Mouse (Mus musculus) hindbrain, embryonic 15.5 days (tissue): Measurements from ENCODE around the gene Pmel. TPM values are rescaled to one million over a fixed set of nuclear protein-coding genes. Genes with fewer than 3 reads are reported as not detected.

ENCODE experiments used
- ATAC-seq: fragments of 200-750 bp; cut with Nextera tagmentation; 2 replicates; pipeline ENCODE4 v1.8.0; 2017; ENCODE audit warnings: low read depth, moderate number of reproducible peaks, moderate TSS enrichment; ENCODE audit not compliant: low FRiP score
- H3K27ac ChIP-seq: fragments of 300-500 bp; sonication (generic); replicated peaks from 2 replicates; pipeline ENCODE4 v1.5.1; 2015; ENCODE audit warnings: mild to moderate bottlenecking, inconsistent platforms
- H3K27me3 ChIP-seq: fragments of 300-500 bp; sonication (generic); 2 replicates; pipeline ENCODE4 v1.6.1; 2015; ENCODE audit warnings: control low read depth, inconsistent platforms
- H3K36me3 ChIP-seq: fragments of 300-500 bp; sonication (generic); 2 replicates; pipeline ENCODE4 v1.6.1; 2015; ENCODE audit warnings: control low read depth, inconsistent platforms
- H3K4me1 ChIP-seq: fragments of 300-500 bp; sonication (generic); replicated peaks from 2 replicates; pipeline ENCODE4 v1.6.1; 2015; ENCODE audit warnings: control low read depth, inconsistent platforms
- H3K4me2 ChIP-seq: fragments of 300-500 bp; sonication (generic); 2 replicates; pipeline ENCODE4 v1.6.1; 2015; ENCODE audit warnings: moderate library complexity, mild to moderate bottlenecking, inconsistent platforms
- H3K4me3 ChIP-seq: fragments of 300-500 bp; sonication (generic); 2 replicates; pipeline ENCODE4 v1.5.1; 2015; ENCODE audit warnings: mild to moderate bottlenecking, inconsistent platforms
- H3K9ac ChIP-seq: fragments of 300-500 bp; sonication (generic); 2 replicates; pipeline ENCODE4 v1.6.1; 2015; ENCODE audit warnings: inconsistent platforms
- H3K9me3 ChIP-seq: fragments of 300-500 bp; sonication (generic); 2 replicates; pipeline ENCODE4 v1.6.1; 2016; ENCODE audit warnings: control low read depth, inconsistent platforms
- WGBS: fragments of 180-500 bp; shearing (Covaris S2); methylation state at CpG from one replicate; pipeline ENCODE4 v1.1.7; 2015; 5-methylcytosine and 5-hydroxymethylcytosine counted together
- polyA plus RNA-seq: library from polyadenylated mRNA; unstranded; fragments of >200 nt; fragmentation: Nextera tagmentation; extraction: Ambion mirVana; gene quantifications from 2 replicates; pipeline ENCODE4 v1.2.1, GENCODE M21; 2015

Pmel gene
- polyA plus RNA-seq, 1 experiment from 2014 or later = 1.1 TPM

- H3K4me2 ChIP-seq = peak within 1 kb of the TSS; percentile 92
- 1% methylated on average over 58 of the region's 60 CpGs for WGBS
- peaks cover 20% of the 10 kb centered on the region for H3K4me1 ChIP-seq
- H3K36me3 ChIP-seq = peaks cover 6% of the 10 kb centered on the region; the same call in 1 of the 2 replicates
- no peaks in the 10 kb centered on the region for H3K9me3 ChIP-seq
- peak within 1 kb of the TSS; percentile 60 for H3K9ac ChIP-seq
- H3K27me3 ChIP-seq = no peaks in the 10 kb centered on the region
- H3K4me3 ChIP-seq = peak within 1 kb of the TSS; percentile 74
- peak; percentile 93 for ATAC-seq
- H3K27ac ChIP-seq = peak within 1 kb of the TSS; percentile 75
Measured at GRCm38 (mm10) chr10:128673763-128674468, 30.1 kb upstream of the Pmel start, which contains the start of gene Suox. Gene Suox, minus strand, starts transcription at chr10:128674073.

DNA sequence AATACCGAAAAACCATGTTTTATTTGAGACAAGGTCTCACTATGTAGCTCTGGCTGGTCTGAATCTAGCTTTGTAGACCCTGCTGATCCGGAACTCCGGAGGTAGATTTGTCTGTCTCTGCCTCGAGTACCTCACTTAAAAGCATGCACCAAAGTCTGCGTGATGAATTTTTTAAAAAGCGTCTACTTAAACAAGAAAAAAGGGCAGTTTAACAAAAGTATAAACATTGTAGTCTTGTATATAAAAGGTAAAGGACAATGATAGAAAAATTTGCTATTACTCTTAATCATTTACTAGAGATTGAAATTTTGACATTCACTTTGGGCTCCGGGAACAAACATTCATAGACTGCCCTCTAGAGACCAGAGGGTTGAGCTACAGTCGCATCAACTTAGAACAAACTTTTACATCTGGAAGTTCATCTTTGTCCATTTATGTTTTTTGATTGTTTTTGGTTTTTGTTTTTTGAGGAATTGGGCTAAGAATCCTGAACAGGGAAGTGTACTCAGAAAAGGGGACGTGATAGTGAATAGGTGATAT is 29.5 kb upstream of the Pmel start:
- peak overlapping the region; percentile 60 for H3K9ac ChIP-seq
- H3K4me2 ChIP-seq = peak overlapping the region; percentile 92
- 4% methylated on average over 9 of the region's 9 CpGs for WGBS
- ATAC-seq = no peak
- H3K4me3 ChIP-seq = peak overlapping the region; percentile 74
- peak overlapping the region; percentile 75 for H3K27ac ChIP-seq
- no peaks in the 10 kb centered on the region for H3K9me3 ChIP-seq
- H3K27me3 ChIP-seq = no peaks in the 10 kb centered on the region
- H3K36me3 ChIP-seq = peaks cover 8% of the 10 kb centered on the region
- H3K4me1 ChIP-seq = peaks cover 16% of the 10 kb centered on the region

- Histone ChIP-seq H3K4me1 (peaks cover 18% of the 10 kb centered on the region), H3K27me3 (no peaks in the 10 kb centered on the region), H3K4me2 (peak overlapping the region; percentile 72), H3K36me3 (no peaks in the 10 kb centered on the region), H3K4me3 (peak overlapping the region; percentile 77), H3K9me3 (no peaks in the 10 kb centered on the region), H3K27ac (peak overlapping the region; percentile 95), H3K9ac (peak overlapping the region; percentile 97)
- WGBS = under 1% methylated on average over 20 of the region's 22 CpGs
- no peak for ATAC-seq
Measured at GRCm38 (mm10) chr10:128695411-128695991, 8.5 kb upstream of the Pmel start.

GRCm38 (mm10) chr10:128695992-128696807 is 7.8 kb upstream of the Pmel start, which contains the start of gene Rab5b:
Gene Rab5b, minus strand, starts transcription at chr10:128696264.
- Histone ChIP-seq H3K27ac (peak within 1 kb of the TSS; percentile 95), H3K27me3 (no peaks in the 10 kb centered on the region), H3K4me1 (peaks cover 18% of the 10 kb centered on the region), H3K9me3 (no peaks in the 10 kb centered on the region), H3K4me3 (peak within 1 kb of the TSS; percentile 77), H3K4me2 (peak within 1 kb of the TSS; percentile 74), H3K9ac (peak within 1 kb of the TSS; percentile 97), H3K36me3 (no peaks in the 10 kb centered on the region)
- under 1% methylated on average over 40 of the region's 40 CpGs for whole genome bisulfite sequencing
- peak; percentile 99 for ATAC-seq

DNA sequence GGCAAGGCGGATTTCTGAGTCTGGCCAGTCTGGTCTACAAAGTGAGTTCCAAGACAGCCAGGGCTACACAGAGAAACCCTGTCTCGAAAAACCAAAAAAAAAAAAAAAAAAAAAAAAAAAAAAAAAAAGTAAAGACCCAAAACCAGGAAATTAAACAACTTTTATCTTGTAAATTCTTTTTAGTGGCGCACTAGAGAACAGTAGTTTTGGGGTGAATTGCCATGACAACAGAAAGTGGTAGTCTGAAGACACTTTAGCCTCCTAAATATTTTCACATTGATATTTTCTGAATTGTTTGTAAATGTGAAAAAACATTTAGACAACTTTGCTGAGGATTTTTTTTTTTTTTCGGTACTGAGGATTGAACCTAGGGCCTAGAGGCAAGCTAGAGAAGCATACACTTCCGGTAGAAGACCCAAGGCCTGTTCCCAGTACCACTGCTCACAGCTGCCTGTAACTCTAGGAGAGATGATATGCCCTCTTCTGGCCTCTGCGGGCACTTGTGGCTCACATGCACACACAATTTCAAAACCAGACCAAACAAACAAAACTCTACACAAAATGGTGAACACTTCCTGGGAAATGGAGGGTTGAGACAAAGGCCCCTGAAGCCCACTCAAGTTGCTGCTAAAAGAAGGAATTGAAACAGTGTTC is 6.8 kb upstream of the Pmel start:
- no peak for ATAC-seq
- peak overlapping the region; percentile 45 for H3K4me3 ChIP-seq
- H3K9me3 ChIP-seq = no peaks in the 10 kb centered on the region
- peak overlapping the region; percentile 44; the same call in 1 of the 2 replicates for H3K9ac ChIP-seq
- no peaks in the 10 kb centered on the region for H3K27me3 ChIP-seq
- H3K36me3 ChIP-seq = no peaks in the 10 kb centered on the region
- peak overlapping the region; percentile 74 for H3K4me2 ChIP-seq
- peak overlapping the region; percentile 89 for H3K27ac ChIP-seq
- WGBS = 87% methylated on average over 6 of the region's 6 CpGs
- H3K4me1 ChIP-seq = peaks cover 15% of the 10 kb centered on the region

DNA sequence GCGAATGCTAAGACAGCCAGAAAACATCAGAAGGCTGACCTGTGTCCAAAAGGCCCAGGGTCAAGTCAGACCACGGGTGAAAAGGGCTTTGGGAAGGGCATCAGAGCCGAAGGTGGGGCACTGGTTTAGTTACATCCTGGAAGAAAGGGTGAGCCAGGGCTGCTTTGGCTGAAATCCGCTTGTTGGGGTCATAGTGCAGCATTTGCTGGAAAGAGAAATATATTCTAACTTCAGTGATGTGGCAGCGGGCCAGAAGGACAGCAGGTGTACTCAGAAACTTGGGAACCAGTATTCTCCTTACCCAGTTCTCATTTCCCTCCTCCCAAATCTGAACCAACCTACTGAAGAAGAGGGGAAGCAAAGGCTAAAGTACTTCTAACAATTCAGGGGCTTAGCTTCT is 5.0 kb upstream of the Pmel start:
- Histone ChIP-seq H3K9me3 (no peaks in the 10 kb centered on the region), H3K4me2 (no peak overlapping the region), H3K27ac (no peak overlapping the region), H3K27me3 (no peaks in the 10 kb centered on the region), H3K4me1 (peaks cover 18% of the 10 kb centered on the region), H3K36me3 (no peaks in the 10 kb centered on the region), H3K4me3 (no peak overlapping the region), H3K9ac (no peak overlapping the region)
- WGBS = 84% methylated on average over 5 of the region's 5 CpGs
- ATAC-seq = no peak

DNA sequence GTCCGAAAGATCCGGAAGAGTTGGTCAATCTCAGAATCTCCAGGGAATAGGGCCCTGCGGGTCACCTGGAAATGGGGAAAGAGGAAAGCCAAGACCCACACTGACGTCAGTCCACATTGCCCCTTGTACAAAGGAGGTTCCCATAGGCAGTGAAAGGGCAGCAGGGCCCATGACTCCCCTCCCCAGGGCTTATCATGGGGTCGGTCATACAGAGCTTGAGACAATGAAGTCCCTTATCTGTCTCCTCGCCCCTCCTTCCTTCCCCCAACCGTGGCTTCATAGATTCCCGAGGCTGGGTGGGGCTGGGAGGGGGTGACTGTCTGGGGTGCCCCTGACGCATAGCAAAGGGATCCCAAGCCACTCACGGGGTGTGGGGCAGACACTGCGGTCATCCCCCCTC is 4.4 kb upstream of the Pmel start:
- no peak overlapping the region for H3K4me2 ChIP-seq
- H3K9ac ChIP-seq = no peak overlapping the region
- H3K4me3 ChIP-seq = no peak overlapping the region
- H3K27ac ChIP-seq = no peak overlapping the region
- ATAC-seq = no peak
- no peaks in the 10 kb centered on the region for H3K36me3 ChIP-seq
- WGBS = 86% methylated on average over 11 of the region's 11 CpGs
- H3K4me1 ChIP-seq = peaks cover 19% of the 10 kb centered on the region
- no peaks in the 10 kb centered on the region for H3K9me3 ChIP-seq
- H3K27me3 ChIP-seq = no peaks in the 10 kb centered on the region

DNA sequence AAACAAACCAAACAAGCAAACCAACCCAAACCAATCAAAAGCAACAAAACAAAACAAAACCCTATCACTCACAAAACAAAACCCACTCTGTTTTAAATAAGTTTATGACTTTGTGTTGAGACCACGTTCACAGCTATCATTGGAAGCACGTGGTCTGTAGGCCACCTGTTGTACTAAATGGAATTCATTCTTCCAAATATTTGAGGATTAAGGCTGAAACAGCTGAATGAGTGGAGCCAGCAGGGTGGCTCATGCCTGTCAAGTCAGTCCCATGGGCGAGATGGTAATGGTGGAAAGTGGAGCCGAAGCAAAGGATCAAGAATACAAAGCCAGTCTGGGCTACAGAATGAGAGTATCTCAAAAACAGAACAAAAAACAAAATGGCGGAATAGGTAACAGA is 3.3 kb upstream of the Pmel start:
- Histone ChIP-seq H3K27me3 (no peaks in the 10 kb centered on the region), H3K9ac (no peak overlapping the region), H3K27ac (no peak overlapping the region), H3K36me3 (no peaks in the 10 kb centered on the region), H3K9me3 (no peaks in the 10 kb centered on the region), H3K4me2 (no peak overlapping the region), H3K4me1 (peaks cover 14% of the 10 kb centered on the region), H3K4me3 (no peak overlapping the region)
- no peak for ATAC-seq
- WGBS = 91% methylated on average over 5 of the region's 5 CpGs

DNA sequence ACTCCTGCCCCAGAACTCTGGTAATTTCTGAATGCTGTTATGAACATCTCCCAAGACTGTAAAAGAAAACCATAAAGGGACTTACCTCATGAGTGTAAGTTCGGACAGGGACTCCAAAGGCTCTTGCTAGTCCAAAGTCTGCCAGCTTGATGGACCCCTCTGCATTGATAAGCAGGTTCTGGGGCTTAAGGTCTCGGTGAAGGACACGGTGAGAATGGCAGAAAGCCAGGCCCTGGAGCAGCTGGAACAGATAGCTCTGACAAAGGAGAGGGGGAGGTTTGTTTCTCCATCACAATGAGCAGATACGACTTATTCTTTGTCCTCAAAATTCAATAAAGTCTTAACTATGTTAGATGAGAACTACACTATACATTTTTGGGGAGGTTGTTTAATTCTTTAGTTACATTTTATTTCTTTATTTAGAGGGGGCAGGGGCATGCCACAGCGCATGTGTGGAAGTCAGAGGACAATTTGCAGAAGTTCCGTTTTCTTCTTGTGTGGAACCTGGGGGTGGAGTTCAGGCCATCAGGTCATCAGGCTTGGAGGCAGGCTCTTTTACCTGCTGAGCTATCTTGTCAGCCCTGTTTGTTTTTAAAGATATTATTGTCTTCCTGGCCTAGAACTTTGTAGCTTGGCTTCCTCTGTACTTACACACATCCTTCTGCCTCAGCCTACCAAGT is 1.5 kb upstream of the Pmel start:
- WGBS = 77% methylated on average over 6 of the region's 6 CpGs
- H3K4me3 ChIP-seq = no peak overlapping the region
- no peak for ATAC-seq
- no peak overlapping the region for H3K9ac ChIP-seq
- no peaks in the 10 kb centered on the region for H3K9me3 ChIP-seq
- H3K4me1 ChIP-seq = peaks cover 12% of the 10 kb centered on the region
- H3K27ac ChIP-seq = no peak overlapping the region
- no peak overlapping the region for H3K4me2 ChIP-seq
- 0 out of 2 replicates have a peak, but pooled peaks cover 3% of the 10 kb centered on the region for H3K27me3 ChIP-seq
- H3K36me3 ChIP-seq = no peaks in the 10 kb centered on the region

DNA sequence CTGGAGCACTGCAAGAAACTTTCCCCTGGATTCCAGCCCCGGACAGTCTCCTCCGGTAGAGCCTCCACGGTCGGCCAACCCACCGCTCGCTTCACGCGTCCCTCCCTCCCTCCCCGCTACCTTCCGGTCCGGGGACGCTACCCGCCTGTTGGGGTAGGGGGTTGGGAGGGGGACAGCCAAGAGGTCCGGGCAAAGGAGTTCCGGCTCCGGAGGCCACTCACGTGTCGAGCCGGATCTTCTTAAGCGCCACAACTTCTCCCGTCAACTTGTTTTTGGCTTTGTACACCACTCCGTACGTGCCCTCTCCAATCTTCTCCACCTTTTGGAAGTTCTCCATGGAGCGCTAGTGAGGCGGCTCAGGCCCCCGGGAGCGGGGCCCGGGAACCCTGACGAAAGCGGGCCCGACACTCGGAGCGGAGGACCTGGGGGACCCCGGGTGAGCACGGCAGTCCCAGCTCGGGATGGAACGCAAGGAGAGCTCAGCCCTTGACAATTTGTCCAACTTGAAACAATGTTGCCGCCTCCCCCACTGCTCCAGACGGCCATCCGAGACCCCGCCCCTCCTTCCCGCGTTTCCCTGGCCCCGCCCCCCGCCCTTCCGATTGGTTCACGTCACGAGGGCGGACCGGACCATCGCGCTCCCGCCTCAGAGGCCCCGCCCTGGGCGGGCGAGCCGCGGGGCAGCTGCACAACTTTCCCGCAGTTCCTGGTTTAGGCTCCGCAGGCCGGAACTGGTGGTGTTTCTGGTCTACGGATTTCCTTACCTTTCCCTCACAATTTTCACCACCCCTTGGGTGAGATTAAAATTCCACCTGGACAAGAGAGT is 709 bp downstream of the Pmel start, which contains the start of gene Cdk2:
Gene Cdk2 (minus strand): TSS at position 541 of the 826 bp plus-strand sequence.
- 0 out of 2 replicates have a peak, but pooled peaks cover 3% of the 10 kb centered on the region for H3K27me3 ChIP-seq
- WGBS = under 1% methylated on average over 61 of the region's 62 CpGs
- H3K27ac ChIP-seq = peak within 1 kb of the TSS; percentile 82
- peak within 1 kb of the TSS; percentile 95 for H3K4me2 ChIP-seq
- no peaks in the 10 kb centered on the region for H3K36me3 ChIP-seq
- peak; percentile 94 for ATAC-seq
- peak within 1 kb of the TSS; percentile 53 for H3K9ac ChIP-seq
- H3K9me3 ChIP-seq = no peaks in the 10 kb centered on the region
- peaks cover 12% of the 10 kb centered on the region for H3K4me1 ChIP-seq
- H3K4me3 ChIP-seq = peak within 1 kb of the TSS; percentile 73
